Mouse (Mus musculus) cerebellum, postnatal 4 days (tissue): ENCODE data around the gene Fos.
A peak's percentile ranks its signal among the peaks of the same experiment; 100 is the strongest.

Source experiments
- DNase-seq, 2 experiments: peaks; one replicate each; pipeline ENCODE4 v3.0.0; 2022; ENCODE audit warnings: low spot score in 2 of 2, mixed read lengths in 1 of 2

The Fos gene

GRCm38 (mm10) chr12:85461913-85462663, 11.6 kb upstream of the Fos start:
- no peak for DNase-seq

DNA sequence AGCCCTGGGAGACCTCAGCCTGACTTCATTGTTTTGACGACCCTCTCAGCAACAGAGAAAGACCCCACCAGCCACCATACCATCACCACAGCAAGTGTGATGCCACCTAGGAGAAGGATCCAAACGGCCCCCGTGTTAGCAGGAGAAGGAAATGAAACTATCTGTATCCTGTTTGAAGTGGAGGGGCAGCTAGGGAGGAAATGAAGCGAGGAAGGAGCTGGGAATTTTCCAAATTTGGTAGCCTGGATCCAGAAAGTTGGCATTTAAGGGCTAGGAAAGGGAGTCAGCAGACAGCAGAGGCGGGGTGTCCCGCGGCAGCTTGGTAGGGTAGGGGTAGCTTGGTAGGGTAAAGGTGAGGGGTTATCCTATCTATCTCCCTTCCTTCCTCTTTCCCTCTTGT, 10.9 kb upstream of the Fos start:
- DNase-seq, result no peak

GRCm38 (mm10) chr12:85464431-85464830, 9.3 kb upstream of the Fos start:
- DNase-seq, result no peak

DNA sequence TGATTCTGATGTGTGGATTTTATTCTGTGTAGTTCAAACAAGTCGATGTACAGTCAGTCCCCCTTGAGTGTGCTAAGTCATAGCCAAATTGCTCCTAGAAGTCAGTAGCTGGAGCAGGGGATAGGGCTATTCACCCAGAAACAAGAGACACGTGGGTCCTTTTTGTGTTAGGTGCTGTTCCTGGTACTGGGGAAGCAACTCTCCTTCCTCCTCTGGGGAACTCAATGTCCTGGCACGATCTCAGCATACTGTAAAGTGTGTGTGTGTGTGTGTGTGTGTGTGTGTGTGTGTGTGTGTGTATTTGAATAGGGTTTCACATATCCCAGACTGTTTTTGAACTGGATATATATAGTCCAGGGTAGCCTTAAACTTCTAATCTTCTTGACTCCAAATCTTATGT, 8.8 kb upstream of the Fos start:
- no peak for DNase-seq

DNA sequence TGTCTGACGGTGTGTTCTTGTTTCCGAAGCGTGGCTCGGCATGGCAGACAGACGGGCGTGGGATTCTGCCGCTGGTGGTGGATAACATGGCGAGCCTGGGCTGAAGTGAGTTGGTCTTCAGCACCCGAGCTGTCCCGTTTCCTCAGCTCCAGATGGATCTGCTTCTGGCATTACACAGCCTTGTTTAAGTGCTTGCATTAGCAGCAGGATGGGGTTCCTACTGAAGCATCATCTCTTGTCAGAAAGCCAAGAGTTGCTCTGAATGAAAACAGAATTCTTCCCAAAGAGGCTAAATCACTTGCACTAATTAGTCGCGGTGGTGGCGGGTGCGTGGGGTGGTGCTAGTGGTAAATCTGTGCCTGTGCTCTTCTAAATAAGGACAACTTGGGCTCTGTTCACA, 5.8 kb upstream of the Fos start:
- DNase-seq, result no peak

DNA sequence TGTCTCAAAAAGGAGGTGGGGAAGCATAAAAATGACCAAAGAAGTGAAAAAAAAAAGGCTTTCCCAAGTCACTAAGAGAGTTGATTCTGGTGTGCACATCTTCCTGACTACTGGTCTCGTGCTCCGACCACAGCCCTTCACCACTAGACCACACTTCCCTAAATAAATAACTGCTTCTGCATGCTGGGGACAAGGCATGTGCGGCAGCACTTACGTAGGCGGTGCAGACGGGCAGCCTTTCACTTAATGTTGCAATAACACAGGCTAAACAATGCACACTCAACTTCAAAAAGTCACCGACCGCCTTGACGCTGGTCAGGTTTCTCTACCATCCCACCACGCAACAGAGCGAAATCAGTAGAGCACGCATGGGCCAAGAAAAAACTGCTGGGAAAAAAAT, 5.0 kb upstream of the Fos start:
- DNase-seq, result no peak

DNA sequence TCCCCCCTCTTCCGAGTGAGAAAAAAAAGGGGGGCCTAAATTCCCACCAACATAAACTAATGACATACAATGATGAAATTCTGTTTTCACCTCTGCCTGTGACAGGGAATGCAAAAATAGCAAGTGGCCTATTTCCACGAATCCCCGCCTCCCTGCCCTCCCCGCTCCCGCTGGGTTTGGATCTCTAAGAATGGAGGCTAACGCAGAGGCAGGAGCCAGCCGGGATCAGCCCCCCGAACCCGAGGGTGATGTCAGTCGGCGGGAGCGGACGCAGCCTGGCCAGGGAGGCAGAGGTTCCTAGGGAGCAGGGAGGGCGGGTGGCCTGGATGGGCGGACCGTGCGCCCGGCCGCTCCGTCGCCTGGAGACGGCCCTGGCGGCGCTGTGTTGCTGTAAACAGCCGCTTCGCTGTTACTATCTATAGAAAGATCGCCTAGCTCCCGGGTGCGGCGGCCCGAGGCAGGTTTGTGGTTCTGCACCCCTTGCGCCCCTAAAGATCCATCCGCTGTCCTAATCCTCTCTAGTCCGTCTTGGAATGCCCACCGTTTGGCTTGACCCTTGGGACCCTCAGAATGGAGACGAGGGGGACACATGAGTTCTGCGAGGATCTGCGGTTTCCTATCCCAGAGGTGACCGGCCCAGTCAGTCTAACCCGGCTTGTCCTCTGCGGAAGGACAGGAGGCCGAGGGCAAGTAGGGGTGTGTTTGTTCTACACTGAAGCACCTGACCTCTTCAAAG, 1.6 kb upstream of the Fos start:
- DNase-seq, result peak in 1 of 2 experiments; percentile 48

DNA sequence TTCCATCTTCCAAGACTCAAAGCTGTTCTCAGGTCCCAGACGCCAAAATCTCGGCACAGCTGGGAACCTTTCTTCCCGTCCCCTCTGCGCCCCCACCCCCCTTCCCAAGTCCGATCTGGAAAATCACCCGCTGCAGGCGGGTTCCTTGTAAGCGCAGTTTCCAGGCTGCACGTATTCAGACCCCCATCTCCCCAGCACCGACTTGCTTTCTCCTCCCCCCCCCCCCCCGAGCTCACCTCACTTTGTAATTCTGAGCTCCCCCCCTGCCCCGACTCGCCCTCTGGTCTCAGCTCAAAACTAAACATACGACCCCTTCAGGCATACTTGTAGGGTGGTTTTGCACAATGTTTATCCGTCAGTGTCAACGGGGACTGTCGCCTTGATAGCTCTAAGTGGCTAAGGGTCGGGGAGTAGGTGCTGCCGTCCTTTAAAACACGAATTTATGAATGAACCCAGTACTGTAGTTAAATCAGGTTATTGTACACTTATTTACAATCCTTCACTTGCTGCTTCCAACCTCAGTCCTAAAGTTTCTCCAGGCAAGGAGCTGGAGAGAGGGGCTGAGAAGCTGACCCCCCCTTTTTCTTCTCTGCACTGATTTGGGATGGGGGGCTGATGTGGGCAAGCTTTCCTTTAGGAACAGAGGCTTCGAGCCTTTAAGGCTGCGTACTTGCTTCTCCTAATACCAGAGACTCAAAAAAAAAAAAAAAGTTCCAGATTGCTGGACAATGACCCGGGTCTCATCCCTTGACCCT, 857 bp upstream of the Fos start:
- DNase-seq, result no peak

DNA sequence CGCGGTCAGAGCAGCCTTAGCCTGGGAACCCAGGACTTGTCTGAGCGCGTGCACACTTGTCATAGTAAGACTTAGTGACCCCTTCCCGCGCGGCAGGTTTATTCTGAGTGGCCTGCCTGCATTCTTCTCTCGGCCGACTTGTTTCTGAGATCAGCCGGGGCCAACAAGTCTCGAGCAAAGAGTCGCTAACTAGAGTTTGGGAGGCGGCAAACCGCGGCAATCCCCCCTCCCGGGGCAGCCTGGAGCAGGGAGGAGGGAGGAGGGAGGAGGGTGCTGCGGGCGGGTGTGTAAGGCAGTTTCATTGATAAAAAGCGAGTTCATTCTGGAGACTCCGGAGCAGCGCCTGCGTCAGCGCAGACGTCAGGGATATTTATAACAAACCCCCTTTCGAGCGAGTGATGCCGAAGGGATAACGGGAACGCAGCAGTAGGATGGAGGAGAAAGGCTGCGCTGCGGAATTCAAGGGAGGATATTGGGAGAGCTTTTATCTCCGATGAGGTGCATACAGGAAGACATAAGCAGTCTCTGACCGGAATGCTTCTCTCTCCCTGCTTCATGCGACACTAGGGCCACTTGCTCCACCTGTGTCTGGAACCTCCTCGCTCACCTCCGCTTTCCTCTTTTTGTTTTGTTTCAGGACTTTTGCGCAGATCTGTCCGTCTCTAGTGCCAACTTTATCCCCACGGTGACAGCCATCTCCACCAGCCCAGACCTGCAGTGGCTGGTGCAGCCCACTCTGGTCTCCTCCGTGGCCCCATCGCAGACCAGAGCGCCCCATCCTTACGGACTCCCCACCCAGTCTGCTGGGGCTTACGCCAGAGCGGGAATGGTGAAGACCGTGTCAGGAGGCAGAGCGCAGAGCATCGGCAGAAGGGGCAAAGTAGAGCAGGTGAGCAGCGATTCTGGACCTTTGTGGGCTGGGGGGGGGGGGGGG, 875 bp downstream of the Fos start:
- no peak for DNase-seq

DNA sequence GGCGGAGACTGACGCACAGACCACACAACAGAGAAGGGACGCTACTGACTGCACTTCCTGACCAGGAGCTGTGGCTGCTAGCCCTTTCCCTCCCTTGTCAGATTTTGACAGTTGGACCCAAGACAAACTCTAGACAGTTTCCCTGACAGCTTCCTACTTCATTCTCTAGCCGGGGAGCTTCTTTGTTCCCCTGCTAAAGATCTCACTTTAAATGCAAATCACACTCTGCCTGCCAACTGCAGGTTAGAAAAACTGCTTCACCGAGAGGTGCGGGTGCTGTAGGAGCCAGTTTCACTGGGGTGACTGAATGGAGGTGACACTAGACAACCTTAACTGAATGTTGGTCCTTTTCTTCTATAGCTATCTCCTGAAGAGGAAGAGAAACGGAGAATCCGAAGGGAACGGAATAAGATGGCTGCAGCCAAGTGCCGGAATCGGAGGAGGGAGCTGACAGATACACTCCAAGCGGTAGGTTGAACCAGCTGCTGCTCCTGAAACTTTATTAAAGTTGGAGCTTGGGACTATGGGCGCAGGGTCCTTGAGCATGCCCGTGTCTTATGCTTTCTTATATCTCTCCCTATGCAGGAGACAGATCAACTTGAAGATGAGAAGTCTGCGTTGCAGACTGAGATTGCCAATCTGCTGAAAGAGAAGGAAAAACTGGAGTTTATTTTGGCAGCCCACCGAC, 1.7 kb downstream of the Fos start:
- no peak for DNase-seq

DNA sequence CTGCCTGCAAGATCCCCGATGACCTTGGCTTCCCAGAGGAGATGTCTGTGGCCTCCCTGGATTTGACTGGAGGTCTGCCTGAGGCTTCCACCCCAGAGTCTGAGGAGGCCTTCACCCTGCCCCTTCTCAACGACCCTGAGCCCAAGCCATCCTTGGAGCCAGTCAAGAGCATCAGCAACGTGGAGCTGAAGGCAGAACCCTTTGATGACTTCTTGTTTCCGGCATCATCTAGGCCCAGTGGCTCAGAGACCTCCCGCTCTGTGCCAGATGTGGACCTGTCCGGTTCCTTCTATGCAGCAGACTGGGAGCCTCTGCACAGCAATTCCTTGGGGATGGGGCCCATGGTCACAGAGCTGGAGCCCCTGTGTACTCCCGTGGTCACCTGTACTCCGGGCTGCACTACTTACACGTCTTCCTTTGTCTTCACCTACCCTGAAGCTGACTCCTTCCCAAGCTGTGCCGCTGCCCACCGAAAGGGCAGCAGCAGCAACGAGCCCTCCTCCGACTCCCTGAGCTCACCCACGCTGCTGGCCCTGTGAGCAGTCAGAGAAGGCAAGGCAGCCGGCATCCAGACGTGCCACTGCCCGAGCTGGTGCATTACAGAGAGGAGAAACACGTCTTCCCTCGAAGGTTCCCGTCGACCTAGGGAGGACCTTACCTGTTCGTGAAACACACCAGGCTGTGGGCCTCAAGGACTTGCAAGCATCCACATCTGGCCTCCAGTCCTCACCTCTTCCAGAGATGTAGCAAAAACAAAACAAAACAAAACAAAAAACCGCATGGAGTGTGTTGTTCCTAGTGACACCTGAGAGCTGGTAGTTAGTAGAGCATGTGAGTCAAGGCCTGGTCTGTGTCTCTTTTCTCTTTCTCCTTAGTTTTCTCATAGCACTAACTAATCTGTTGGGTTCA, 2.5 kb downstream of the Fos start:
- DNase-seq, result no peak

- no peak for DNase-seq
These were observed 3.5 kb downstream of the Fos start for GRCm38 (mm10) chr12:85477219-85477618.

DNA sequence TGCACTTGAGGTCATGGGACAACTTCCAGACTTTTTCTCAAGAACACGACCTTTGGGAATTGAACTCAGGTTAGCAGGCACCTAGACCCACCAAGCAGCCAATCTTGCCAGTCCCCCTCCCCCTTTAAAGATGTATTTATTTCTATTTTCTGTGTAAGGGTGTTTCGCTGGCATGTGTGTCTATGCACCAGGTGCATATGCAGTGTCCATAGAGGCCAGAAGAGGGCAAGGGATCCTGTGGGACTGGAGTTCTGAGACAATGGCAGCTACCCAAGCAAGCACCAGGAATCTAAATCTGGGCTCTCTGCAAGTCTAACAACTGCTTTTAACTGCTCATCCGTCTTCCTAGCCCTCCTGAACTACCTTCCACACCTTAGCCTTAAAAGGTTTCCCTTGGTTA, 4.1 kb downstream of the Fos start:
- no peak for DNase-seq

DNA sequence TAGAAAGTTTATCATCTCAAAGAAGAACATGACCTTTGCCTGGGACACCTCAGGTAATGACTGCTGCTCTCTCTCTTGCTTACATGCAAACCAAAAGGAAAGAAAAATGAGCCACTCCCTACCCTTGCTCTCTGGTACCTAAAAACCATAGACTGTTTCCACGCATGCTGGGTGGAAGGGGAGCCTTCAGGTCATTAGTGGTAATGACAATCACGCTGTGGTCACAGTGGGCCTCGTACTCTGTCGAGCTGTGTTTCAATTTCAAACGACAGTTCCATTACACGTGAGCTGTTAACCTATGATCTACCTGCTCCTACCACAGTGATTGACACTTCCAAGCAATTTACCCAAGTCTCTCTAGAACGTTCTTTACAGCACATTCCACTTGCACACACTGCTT, 5.0 kb downstream of the Fos start:
- DNase-seq, result no peak

- DNase-seq, result no peak
These were observed 5.5 kb downstream of the Fos start for GRCm38 (mm10) chr12:85479190-85479589.

DNA sequence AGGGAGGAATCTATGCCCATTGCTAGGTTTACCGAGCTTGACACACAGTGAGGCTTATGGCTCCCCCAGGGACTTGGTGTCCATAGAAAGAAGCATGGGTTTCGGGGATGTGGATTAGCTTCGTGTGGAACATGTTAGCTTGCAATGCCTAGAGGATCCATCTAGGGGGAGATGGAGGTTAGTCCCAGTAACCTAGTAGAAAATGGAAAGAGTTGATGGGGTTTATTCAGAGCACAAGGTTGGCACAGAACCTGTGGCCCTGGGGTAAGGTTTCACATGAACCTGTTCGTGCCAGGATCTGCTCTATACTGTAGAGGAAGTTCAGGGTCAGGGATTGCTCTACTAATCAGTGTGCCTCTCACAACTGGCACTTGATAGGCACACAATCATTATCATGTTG, 9.5 kb downstream of the Fos start:
- DNase-seq, result no peak

DNA sequence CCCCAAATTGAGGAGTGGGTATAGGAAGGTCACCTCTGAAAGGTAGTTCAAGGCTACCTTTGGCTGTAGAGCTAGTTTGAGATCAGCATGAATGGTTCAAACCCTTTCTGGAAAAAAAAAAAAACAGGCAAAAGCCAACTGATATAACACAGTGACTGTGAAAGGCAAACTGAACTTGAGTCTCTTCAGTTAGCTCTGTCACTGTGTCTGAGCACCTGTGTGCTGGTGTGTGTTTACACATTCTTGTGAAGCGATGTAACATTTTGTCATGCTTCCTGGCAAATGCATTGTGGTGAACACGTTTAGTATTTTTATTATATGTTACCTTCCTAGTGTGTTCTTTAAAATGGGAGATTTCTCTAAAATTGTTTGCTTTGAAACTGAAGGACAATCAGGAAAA, 11.0 kb downstream of the Fos start:
- DNase-seq, result no peak

GRCm38 (mm10) chr12:85485890-85486765, 12.4 kb downstream of the Fos start:
- peak; percentile 89 to 95 for DNase-seq

GRCm38 (mm10) chr12:85486766-85487069, 13.0 kb downstream of the Fos start:
- no peak for DNase-seq
